Mouse (Mus musculus) heart, postnatal 14 days (tissue): ENCODE measurements at regions not wholly inside any gene's neighbourhood (a gene's known extent, or its start where the extent isn't known, plus 50 kb on each side); places are given as distances from the start of the nearest gene placed in this dataset.

Experiments
- DNase-seq, 2 experiments: peaks; one replicate each; pipeline ENCODE4 v3.0.0; 2021 to 2022
- intact Hi-C: fragments of 180-260 bp; cut with DNase I; formaldehyde crosslinking; loops from one replicate; pipeline ENCODE4 v1.15.1; 2025

GRCm38 (mm10) chr11:6731505-6731904 lies 73.2 kb downstream of the Ramp3 start:
- no peak for DNase-seq
- intact Hi-C loops, result no loop called here
